Mouse (Mus musculus) brain, adult 2 months (tissue): Measurements from ENCODE around the gene Setx.

Source experiments
- DNase-seq: peaks from one replicate; pipeline ENCODE4 v3.0.0; 2011; ENCODE audit warnings: low read depth, low spot score

The Setx gene

DNA sequence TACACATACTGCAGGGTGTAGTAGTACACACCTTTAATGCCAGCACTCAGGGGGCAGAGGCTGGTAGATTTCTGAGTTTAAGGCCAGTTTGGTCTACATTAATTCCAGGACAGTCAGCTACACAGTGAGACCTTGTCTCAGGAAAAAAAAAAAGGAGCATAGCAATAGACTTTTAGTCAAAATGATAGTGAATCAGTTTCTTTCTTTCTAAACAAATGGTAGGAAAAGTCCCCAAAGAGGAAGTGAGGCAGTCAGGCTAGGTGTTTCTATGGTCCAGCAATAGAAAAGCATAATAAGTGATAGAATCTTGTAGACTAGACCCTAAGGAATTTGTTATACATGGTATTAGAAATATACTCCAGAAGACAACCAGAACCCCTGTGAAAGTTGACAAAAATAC lies 11.2 kb downstream of the Setx start:
- no peak for DNase-seq

DNA sequence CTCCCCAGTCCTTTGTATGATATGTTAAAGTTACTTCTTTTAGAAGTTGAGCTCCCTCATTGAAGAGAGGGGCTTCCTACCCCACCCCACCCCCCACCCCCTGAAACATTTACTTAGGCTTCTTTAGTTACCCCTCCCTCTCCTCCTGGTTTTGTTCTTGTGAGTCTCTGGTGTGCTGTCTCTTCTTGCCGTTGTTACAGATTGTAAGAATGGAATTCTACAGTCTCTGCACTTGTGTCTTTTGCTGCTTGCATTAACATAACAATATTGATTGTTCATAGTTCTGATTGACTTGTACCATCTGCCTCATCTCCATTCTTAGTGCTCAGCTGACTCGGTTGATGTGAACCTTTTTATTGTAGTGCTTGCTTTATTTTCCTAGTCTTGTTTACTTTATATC lies 28.0 kb downstream of the Setx start:
- no peak for DNase-seq

DNA sequence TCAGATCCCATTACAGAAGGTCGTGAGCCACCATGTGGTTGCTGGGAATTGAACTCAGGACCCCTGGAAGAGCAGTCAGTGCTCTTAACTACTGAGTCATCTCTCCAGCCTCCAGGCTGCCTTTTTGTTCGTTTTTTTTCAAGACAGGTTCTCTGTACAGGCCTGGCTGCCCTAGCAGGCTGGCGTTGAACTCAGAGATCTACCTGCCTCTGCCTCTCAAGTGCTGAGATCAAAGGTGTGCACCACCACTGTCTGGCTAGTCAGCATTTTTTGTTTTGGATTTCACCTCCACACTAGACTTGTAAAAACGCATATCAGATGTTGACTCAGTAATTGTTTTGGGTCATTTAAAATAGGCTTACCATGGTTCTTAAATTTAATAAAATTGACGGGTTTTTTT lies 44.1 kb downstream of the Setx start:
- DNase-seq, result no peak

DNA sequence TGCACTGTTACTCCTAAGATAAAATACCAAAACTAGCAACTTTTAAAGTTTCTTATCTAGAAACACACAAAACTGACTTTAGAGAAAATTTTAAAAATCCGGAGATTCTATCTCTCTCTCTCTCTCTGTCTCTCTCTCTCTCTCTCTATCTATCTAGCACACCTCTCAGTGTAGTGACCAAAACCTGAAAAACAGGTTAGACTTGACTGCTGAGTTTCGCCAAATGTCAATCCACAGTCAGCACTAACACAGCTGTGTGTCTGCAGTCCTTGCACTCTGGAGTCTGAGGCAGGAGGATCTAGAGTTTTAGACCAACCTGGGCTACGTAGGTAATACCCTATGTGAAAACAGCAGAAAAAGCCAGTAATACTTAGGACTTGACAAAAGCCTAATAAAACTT lies 50.9 kb downstream of the Setx start:
- DNase-seq, result no peak

DNA sequence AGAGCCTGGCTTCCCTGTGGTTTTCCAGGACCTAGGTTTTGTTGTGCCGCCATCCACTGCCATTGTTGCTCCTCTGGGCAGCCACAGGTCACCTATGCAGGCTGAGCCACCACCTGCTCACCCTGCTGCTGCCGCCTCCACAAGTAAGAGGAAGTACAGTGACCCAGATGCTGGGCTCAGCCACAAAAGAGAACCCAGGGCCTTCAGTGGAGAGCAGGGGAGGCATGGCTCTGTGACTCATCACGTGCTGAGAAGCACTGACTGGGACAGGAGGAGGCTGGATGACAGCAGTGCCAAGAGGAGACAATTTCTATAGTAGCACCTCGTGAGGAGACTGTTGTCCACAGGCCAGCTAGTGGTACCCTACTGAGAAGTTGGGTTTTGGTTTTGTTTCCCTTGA lies 55.8 kb downstream of the Setx start:
- peak; percentile 33 for DNase-seq

DNA sequence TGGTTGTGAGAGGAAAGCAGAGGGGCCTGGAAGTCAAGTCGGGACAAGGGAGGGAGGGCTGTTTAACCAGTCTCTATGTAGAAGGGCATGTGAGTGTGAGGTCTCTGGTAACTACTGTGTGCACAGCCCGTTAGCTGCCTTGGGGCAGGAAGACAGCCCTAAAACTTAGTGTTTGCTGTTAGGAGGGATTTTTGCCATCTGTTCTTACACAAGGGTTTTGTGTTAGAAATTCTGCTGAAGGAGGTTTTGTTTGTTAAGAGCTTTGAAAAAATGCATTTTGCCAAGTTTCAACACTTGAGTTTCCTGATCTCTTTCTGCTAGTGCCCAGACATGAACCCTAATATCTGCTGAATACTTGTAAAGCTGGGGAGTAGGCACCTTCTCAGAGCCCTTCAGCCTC lies 57.1 kb downstream of the Setx start:
- no peak for DNase-seq

DNA sequence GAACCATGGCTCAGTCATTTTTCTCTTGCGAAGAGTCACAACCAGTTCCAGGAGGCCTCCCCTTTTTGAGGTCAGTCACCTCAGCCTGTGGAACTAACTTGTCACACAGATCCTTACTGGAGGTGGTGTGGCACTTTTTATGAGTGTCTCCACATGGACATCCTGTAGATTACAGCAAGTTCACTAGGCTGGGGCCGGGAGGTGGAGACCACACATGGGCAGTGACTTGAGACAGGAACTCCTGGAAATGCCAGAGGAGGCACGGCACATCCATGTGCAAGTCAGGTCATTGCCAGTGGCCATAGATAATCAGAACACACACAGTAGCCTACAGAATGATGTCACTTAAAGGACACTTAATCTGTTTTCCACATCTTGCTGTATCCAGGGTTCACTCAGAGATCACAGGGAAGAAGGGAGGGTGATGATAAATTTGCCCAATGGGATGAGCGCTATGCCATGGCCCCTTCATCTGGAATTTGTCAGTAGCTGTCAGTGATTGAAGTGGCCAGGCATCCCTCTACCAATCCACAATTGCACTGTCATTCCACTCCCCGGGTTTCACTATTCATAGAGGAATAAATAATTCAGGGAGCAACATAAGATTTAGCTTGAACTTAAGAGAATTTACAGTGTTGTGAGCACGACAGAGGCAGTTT lies 59.4 kb downstream of the Setx start:
- no peak for DNase-seq

DNA sequence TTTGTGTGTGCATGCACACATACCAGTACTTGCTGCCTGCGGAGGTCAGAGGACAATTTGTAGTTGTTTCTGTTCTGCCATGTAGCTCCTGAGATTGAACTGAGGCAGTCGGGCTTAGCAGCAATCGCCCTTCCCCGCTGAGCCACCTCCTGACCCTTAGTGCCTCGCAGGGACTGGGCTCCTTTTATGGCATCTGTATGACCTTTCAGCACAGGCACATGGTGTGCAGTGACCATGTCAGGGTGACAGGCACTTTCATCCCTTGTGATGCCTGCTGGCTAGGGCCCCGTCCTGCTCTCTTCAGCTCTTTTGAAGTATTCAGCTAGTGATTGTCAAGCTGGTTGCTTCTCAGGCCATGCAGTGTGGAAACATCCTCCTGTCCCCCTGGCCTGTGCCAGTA lies 62.2 kb downstream of the Setx start:
- no peak for DNase-seq

DNA sequence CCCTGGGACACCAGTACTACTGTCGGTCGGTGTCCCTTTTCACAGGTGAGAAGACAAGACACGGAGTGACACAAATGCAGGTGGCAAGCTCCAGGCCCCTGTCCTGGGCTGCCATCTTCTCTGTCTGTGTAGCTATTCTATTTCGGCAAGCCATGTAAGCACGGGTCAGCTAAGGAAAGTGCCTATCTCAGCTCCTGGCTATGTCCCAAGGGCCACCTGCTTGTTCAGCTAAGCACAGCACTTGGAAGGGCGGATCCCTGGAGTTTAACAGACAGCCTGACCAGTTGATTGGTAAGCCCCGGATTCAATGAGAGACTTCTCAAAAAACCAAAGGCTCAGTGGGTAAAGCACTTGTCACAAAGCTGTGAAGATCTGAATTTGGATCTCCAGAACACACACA lies 66.4 kb downstream of the Setx start:
- DNase-seq, result no peak

DNA sequence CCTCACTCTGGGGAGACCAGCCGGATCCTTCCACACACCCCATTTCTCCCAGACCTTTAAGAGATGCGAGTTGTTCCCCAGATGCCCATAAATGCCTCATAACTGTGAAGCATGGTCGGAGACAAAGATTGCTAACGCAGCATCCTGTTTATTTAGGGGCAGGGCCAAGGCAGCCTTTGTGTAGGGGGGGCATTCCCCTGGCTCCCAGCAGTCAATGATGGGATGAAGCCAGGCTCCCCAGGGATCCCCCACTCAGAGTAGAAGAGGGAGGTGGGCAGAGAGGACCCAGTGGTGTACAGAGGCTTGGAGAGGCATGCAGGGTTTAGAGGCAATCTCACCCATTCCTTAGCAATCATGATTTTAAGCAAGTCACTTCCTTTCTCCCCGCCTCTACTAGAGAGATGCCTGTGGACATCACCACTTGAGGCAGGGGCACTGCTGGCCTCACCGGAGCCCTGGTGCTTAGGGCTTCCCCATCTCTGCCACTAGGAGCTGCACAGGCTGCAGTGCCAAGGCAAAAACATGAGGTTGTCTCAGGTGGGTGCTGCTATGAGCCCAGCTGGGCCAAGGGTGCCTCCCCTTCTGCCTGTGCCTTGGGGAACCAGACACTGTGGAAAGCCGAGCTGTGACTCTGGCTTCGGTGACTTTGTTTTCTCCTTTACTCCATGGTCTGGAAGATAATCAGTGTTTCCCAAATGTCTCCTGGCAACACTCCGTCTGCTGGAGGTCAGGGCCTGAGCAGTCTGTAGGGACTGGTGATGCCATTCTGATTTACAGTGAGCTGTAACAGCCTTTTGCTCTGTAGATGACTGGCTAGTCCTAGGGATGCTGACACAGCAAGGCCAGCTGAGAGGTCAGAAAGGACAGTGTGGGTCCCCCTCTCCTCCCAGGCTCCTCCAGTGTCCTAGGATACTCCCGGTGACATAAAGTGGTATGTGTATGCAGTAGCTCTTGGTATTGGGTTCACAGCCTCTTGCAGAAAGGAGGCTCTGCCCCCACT lies 67.5 kb downstream of the Setx start:
- DNase-seq, result no peak

DNA sequence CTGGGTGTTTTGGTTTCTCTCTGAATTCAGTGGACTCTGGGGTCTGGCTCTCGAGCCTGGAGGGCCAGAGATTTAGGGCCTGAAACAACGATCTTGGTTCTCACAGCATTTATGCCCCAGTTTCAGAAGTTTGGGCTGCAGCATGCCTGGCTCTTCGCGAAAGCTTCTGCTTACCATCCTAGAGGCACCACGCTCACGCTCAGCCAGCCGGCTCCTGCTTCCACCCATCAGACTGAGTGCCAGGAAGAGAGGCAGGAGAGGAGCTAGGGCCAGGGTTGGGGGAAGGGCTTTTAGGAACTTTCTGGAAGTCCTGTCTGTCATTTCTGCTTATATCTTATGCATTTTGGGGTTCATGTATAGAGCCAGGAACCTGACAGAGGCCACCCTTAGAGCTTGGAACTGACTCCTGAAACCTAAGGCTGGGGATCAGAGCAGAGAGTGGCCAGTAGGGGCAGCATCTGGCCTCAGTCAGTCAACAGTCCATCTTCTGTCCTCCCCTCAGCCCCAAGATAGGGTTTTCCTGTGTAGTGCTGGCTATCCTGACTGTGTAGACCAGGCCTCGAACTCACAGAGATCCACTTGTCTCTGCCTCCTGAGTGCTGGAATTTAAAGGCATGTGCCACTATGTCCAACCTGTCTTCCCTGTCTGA lies 68.8 kb downstream of the Setx start:
- peak; percentile 27 for DNase-seq

DNA sequence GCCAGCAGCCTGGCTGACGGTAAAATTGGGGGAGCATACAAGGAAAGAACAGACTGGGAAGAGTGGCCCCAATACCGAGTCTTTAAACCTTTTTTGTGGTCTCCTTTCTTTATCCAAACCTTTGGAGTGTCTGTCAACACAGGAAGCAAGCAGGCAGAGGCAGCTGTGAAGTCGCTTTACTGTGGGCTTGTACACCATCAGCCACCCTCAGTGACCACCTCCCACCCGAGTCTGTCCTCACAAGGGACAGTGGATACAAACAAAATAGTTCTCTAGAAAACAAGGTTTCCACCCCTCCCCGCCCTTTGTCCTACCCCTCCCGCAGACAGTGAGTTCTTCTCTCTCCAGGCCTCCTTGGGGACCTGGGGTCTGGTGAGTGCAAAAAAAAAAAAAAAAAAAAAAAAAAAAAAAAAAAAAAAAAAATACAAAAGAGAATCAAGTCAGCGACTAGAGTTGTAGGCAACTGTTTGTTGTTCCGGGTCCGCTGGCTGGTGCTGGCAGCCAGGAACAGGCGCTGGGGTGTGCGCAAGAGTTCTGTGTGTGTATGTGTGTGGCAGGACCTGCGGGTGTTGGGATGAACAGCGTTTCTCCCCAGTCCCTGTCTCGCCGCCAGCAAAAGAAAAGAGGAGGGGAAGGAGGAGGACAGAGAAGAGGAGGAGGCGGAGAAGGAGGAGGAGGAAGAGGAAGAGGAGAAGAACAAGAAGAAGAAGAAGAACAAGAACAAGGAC lies 70.0 kb downstream of the Setx start:
- DNase-seq, result peak; percentile 47

DNA sequence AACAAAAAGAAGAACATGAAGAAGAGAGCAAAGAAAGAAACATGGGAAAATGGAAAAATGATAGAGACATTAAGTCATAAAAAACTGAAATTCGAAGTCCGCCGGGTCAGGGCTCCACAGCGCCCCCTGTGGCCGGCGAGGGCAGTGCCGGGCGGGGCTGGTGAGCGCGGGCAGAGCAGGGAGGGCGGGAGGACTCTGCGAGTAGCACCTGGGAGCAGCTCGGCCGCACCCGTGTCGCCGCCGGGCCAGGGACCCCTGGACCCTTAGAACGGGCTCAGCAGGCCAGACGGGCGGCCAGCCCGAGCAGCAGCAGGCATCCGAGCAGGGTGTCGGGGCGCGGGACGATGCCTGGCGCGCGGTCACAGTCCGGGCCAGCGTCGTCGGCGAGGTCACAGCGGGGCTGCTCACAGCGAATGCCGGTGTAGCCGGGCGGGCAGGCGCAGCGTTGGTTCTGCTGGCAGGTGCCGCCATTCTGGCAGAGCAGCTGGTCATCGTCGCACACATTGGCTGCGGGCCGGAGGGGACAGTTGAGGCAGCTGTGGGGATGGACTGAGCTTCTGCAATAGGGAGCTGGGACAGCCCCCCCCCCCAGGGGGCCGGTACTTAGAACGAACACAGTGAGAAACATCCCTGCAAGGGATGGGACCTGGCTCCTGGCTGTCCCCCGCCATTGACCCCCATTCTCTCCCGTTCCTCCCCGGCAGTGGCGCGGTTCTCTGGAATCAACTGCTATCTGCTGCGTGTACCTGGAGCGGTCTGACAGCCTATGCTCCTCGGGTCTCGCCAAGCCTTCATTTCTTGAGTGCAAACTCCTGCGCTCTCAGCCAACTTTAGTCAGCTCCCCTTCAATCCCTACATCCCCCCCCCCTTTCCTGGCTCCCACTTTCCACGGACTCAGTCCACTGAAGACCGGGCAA lies 70.8 kb downstream of the Setx start:
- peak; percentile 68 for DNase-seq

DNA sequence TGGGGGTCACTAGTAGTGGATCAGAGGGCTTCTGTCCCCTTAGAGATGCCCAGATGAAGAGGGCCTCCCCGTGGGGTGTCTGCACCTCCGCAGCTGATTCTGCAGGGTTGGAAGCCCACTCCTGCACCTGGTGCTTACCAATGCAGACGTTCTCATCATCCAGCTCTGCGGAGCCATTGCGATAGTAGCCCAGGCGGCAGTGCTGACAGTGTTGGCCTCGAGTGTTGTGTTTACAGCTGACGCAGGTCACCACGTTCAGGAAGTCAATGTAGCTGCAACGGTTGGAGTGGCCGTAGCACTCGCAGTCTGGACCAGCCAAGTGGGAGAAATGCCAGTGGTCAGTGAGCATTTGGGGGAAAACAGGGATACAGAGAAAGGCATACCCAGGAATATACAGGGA lies 72.9 kb downstream of the Setx start:
- no peak for DNase-seq

DNA sequence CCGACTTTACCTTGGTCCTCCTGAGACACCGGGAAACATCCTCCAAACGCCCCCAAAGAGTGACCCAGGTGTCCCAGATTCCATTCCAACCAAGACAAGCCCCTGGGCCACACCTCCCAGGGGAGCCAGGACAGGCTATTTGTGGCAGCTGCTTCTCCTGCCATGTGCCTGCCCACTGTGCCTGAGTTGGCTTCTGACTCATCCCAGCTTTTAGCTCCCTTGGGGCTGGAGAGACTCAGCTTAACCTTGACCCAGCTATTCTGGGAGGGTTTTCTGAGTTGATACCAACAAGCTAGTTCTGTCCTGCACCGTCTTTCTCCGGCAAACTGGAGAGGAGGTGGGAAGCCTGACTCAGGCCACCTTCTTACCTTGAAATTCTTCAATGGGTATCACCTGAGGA lies 74.5 kb downstream of the Setx start:
- peak; percentile 21 for DNase-seq

DNA sequence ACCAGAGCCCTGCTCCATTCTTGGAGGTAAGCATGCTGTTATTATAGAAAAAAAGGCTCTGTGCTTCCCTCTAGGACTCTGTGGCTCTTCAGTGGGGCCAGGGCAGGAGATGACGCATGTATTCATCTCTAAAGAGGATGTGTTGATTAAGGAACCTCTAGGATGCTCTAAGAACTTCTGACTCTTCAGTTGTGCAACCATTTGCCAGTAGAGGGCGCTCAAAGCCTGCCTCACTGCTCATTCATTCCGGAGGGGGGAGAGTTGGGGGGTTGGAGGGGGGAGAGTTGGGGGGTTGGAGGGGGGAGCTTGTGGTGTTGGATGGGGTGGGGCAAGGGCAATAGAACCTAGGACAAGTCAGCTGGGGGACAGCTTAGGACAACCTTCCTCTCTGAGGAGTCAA lies 75.9 kb downstream of the Setx start:
- DNase-seq, result peak; percentile 86

DNA sequence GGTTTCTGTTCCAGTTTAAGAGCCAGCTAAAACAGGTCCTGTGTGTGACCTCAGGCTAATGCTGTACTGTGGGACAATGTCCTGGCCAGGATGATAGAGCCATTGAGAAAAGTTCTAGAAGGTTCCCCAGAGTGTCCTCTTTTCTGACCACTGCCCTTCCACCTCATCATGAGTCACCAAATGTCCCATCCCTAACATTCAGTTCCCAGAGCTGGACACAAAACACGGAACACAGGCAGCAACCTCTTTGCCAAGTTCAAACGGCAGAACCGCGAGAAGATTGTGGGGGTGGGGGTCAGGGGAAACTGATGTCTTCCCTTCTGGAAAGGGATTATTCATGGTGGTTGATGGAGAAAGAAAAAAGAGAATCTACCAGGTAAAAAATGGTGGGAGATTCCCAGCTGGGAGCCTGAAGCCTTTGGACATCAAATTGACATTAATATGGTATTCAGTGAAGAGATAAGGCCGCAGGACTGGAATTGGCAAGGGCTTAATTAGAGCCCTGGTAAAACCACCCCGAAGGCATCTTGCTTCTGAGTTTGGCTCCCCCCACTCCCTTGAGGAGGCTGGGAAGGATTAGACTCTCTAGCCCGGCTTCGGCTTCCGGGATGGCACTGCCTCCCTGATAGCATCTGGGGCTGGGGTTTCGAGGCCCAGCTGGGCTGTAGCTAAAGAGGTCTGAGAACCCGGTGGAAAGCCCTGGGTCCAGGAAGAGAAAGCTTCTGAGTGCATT lies 77.4 kb downstream of the Setx start:
- DNase-seq, result no peak

DNA sequence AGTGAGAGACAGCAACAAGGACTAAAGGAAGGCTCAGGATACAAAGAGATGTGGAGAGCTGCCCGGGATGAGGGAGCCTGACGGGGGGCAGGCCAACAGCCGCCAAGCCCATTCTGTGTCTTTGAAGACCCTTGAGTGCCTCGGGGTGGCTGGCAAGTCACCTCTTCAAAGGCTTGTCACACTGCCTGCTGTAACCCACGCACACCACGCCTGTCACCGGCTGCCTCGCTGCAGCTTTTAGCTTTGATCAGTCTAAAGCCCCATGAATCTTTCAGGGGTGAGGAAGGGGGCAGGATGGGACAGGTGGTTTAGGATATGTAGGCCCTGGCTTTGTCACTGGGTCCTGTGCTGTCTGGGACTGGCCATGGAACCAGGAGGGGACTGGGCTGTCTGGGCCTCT lies 82.2 kb downstream of the Setx start:
- no peak for DNase-seq

DNA sequence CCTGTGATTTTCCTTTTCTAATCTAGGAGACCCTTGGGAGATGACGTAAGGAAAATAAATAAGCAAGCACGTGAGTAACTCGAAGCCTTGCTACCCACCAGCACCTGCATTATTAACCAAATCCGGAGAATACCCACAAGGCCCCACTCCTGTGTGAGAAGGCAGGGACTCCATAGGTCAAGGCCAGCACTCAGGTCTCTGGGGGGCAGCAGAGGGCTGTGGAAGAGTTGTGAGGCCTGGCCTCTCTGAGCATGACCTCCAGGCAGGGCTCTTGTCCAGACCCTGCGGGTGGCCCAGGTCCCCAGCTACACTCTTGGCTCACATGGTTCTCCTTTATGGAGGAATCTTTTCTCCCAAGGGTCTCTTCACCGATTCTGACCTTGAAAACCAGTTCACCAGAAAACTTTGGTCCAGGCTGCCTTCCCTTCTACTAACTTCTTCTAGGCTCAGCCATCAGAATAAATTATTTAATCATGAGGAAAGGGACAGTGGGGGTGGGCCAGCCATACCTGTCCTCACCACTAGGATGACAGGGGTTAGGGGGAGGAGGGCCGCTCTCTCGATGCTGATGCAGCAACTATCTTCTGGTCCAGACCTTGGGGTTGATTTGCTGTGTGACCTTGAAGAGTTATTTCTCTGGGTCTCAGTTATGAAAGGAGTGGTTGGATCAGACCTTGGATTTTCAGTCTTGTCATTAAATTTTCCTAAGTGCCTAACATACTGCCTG lies 92.5 kb downstream of the Setx start:
- peak; percentile 83 for DNase-seq
